Mouse (Mus musculus) splenic B cell, adult 2 months (primary cell): Measurements from ENCODE around the gene Foxp4.

Source experiments
- DNase-seq: peaks from one replicate; pipeline ENCODE4 v3.0.0-alpha.2; 2011; ENCODE audit warnings: low read depth, low spot score
- H3K27me3 ChIP-seq: 2 replicates; pipeline ENCODE4 v1.6.1; 2012; ENCODE audit warnings: mild to moderate bottlenecking, low read length, moderate library complexity, mixed read lengths; ENCODE audit not compliant: control insufficient read depth, poor library complexity, insufficient read depth, severe bottlenecking
- H3K36me3 ChIP-seq: 2 replicates; pipeline ENCODE4 v1.6.1; 2012; ENCODE audit warnings: mild to moderate bottlenecking, low read length, moderate library complexity, mixed read lengths; ENCODE audit not compliant: control insufficient read depth, poor library complexity, insufficient read depth, severe bottlenecking

Foxp4 gene

GRCm38 (mm10) chr17:47919826-47920225 is 4.6 kb downstream of the Foxp4 start:
- Histone ChIP-seq H3K27me3 (no peaks in the 10 kb centered on the region), H3K36me3 (no peaks in the 10 kb centered on the region; the same call in 1 of the 2 replicates)
- DNase-seq, result no peak

DNA sequence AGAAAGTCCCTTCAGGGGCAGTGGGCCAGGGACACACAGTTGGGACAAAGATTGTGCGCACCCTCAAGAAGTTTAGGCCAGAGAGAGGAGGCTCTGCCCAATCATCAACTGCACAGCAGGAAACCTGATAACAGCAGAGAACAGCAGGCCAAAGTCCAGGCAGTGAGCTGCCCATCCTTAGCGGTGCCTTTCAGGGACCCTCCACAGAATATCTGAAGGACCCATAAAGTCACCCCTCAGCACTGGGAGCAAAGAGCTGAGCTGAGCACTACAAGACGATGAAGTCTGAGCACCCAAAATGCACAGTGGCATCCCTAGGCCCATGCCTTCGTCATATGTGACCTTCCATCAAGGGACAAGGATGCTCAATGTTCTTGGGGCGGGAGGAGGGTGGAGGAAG is 6.5 kb downstream of the Foxp4 start:
- H3K27me3 ChIP-seq, result no peaks in the 10 kb centered on the region
- DNase-seq, result no peak
- peaks cover 2% of the 10 kb centered on the region; the same call in 1 of the 2 replicates for H3K36me3 ChIP-seq

DNA sequence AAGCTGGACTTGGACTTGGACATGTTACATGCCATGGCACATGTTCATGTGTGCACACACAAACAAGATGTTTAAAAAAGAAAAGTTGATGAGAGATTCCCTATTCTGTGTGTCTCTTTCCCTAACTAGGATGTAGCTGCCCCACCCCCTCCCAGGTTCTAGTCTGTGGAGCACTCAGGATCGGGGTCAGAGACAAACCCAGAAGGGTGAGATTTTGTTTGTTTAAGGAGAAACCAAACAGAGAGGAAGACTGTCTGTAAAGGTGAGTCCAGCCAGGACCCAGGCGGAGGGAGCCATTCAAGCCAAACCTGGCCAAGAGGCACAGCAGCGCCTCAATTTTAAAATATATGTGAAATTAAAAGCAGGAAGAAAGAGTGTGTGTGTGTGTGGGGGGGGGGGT is 7.2 kb downstream of the Foxp4 start:
- DNase-seq, result no peak
- Histone ChIP-seq H3K27me3 (no peaks in the 10 kb centered on the region), H3K36me3 (peaks cover 2% of the 10 kb centered on the region; the same call in 1 of the 2 replicates)

DNA sequence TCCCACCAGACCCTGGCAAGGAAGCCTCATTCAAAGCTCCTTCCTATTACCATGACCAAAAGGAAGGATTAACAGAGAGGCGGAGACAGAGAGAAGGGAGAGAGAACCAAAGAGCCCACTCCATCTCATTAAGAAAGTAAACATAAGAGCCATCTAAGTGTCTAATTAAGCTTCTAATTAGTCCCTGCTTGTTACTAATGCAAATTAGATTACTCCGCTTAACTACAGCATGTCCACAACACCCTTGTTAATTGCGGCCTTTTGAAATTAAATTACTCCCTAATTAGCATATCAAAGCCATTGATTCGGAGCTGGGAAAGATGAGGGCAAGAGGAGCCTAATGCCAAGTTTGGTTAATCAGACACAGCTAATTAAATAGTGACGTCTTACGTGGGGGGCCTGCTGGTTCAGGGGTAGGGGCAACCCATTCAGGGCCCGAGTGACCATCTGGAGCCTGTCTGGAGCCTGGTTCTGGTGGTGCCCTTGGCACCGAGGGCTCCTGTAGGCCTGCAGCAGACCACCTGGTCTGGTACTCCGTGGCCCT is 9.7 kb downstream of the Foxp4 start:
- Histone ChIP-seq H3K27me3 (no peaks in the 10 kb centered on the region), H3K36me3 (peaks cover 2% of the 10 kb centered on the region; the same call in 1 of the 2 replicates)
- no peak for DNase-seq

GRCm38 (mm10) chr17:47909091-47910001 is 15.1 kb downstream of the Foxp4 start:
- DNase-seq, result peak; percentile 69
- peaks cover 2% of the 10 kb centered on the region; the same call in 1 of the 2 replicates for H3K36me3 ChIP-seq
- H3K27me3 ChIP-seq, result no peaks in the 10 kb centered on the region

DNA sequence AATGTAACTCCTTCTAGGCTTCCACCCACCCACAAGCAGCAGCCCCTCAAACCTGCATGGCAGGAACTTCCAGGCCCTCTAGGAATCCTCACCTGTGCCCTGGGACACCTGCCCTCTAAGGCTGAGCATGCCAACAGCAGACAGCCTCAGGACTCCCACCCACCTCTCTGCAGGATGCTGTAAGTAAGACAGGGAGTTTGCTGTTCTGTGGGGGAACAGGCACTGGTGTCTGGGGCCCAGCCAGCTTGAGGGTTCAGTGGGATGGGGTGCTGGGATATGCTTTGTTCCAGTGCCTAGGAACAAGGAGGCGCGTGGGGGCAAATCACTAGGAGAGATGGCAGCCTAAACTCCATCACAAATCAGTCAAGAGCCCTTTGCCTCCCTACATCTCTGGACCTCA is 16.4 kb downstream of the Foxp4 start:
- Histone ChIP-seq H3K27me3 (no peaks in the 10 kb centered on the region), H3K36me3 (no peaks in the 10 kb centered on the region)
- no peak for DNase-seq

DNA sequence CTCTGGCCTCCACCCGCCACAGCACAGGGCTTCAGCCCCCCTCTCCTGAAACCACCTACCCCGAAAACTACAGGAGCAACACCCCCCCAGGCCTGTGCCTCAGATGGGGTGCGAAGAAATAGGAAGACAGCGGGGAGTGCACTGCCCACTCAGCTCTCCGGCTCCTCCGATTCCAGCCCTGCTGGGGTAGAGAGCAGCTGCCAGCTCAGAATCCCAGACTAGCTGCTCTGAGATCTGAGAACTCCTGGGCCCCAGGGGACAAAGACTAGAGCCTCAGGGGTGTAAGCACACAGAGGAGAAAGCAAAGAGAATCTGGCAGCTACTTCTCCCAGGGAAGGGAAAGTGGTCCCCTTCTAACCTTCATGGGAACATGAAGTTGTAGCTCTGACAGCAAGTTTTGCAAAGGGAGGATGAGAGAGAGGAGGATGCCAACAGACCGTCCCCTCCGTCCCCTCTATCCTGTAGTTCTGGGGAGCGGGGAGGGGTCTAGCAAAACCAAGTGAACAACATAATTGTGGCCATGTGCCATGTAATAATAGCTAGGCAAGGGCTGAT is 17.0 kb downstream of the Foxp4 start:
- DNase-seq, result no peak
- H3K36me3 ChIP-seq, result peaks cover 2% of the 10 kb centered on the region; the same call in 1 of the 2 replicates
- H3K27me3 ChIP-seq, result no peaks in the 10 kb centered on the region

DNA sequence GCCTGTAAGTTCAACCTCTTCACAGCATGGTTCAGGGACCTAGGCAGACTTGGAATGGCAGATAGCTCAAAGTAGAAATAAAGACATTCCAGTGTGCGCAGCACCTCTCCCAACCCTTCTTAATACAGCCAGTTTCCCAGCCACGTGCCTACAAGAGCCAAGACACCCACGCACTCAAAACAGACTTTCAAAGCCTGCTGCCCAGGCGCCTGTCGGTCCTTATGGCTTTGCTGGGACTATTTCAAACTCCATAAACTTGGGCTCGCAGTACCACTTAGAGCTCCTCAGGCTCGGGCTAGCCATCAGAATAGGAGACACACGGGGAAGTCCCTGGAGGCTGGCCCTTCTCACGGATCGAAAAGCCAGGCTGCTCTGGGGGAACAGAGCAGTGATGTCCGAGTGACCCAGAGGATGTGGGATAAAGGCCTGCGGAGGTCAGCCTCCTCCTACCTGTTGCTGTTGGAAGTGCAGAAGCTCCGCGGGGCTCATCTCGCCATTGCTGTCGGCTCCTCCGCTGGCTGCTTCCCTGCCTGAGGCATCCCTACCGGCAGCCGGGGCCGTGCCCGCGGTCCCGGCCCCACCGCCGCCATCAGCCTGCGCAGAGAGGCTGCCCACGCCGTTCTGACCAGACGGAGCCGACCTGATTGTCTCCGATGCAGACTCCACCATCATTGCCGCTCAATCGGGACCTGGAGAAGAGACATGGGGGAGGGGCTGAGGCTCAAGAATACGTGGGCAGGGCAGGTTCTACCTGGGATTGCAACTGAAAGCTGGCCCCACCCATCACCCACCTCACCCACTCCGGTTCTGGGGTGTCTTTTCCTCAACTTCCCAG is 20.4 kb downstream of the Foxp4 start:
- Histone ChIP-seq H3K36me3 (peaks cover 2% of the 10 kb centered on the region; the same call in 1 of the 2 replicates), H3K27me3 (no peaks in the 10 kb centered on the region)
- DNase-seq, result no peak

GRCm38 (mm10) chr17:47901782-47902181 is 22.7 kb downstream of the Foxp4 start:
- peaks cover 6% of the 10 kb centered on the region; the same call in 1 of the 2 replicates for H3K36me3 ChIP-seq
- no peaks in the 10 kb centered on the region for H3K27me3 ChIP-seq
- DNase-seq, result peak; percentile 75

GRCm38 (mm10) chr17:47900716-47901115 is 23.7 kb downstream of the Foxp4 start:
- peaks cover 6% of the 10 kb centered on the region; the same call in 1 of the 2 replicates for H3K36me3 ChIP-seq
- H3K27me3 ChIP-seq, result no peaks in the 10 kb centered on the region
- peak; percentile 63 for DNase-seq

DNA sequence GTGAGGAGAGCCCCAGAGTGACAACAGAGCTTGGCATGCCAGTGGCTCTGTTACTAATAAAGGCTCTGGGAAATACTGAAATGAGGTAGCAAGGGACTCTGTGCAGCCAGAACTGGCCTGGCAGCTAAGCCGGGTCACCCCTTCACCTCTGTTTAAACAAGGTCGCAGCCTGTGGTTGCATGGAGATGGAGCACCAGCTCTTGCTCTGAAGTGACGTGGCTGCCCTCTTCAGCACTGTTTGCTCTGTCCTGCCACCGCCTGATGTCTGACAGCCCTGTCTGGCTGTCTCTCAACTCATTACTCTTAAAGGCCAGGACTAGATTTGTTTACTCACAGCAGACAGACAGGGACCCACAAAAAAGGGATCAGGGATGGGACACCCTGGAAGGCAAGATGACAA is 25.3 kb downstream of the Foxp4 start:
- Histone ChIP-seq H3K27me3 (no peaks in the 10 kb centered on the region), H3K36me3 (peaks cover 9% of the 10 kb centered on the region; the same call in 1 of the 2 replicates)
- DNase-seq, result no peak

DNA sequence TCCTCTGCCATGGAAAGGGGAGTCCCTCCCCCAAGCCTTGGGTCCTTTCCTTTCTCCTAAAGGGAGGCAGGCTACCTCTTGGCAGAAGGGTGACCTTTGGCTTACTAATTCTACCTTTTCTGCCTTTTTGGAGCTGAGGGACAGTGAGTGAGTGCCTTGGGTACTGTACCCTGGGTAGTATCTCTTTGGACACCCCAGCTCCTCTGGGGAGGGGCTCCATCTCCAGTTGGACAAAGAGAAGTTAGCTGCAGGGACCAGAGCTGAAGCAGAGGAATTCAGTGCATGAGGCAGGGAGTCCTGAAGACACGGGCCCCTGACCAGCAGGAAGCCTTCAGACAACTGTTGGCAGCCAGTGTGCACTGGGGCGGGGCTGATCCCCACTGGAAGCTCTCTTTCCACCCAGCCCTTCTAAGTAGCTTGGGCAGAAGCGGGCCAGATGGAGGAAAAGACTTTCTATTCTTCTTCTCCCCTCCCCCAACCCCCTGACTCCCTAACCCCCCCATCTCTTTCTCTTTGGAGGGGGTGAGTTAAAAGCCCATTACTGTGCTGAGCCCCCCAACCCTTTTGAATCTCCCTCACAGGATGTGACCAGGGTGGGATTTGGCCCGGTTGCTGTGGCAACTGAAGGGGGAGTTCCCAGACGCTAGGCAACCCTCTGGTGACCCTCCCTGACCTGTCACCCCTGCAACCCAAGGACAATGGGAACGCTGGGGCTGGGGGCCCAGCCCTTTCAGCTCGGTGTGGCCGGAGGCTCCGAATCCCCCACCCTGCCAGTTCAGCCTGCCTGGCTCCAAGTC is 26.3 kb downstream of the Foxp4 start:
- peaks cover 9% of the 10 kb centered on the region; the same call in 1 of the 2 replicates for H3K36me3 ChIP-seq
- no peaks in the 10 kb centered on the region for H3K27me3 ChIP-seq
- DNase-seq, result no peak

GRCm38 (mm10) chr17:47889727-47890126 is 34.7 kb downstream of the Foxp4 start:
- Histone ChIP-seq H3K36me3 (0 out of 2 replicates have a peak, but pooled peaks cover 4% of the 10 kb centered on the region), H3K27me3 (no peaks in the 10 kb centered on the region)
- no peak for DNase-seq

DNA sequence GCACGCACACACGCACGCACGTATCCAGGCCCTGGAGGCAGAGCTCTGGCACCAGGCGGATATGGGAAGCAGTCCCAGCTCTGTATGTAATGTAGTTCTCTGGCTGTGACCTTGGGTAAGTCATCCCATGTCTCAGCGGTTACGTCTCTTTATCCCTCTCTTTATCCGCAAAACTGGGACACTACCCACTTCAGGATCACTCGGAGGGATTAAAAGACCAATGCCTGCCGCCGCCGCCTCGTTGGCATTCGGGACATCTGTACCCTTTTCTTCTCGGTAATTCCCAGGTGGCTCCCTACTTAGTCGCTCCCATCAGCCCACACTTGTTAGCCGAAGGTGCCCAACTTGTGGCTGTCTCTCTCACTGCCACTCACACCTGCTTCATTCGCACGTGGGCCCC is 35.2 kb downstream of the Foxp4 start:
- Histone ChIP-seq H3K36me3 (0 out of 2 replicates have a peak, but pooled peaks cover 3% of the 10 kb centered on the region), H3K27me3 (no peaks in the 10 kb centered on the region)
- DNase-seq, result no peak
